Mouse (Mus musculus): ENCODE data around the gene Pianp. TPM values are rescaled to one million over a fixed set of nuclear protein-coding genes. Genes with fewer than 3 reads are reported as not detected.
"Not testable (repeated sequence)": the region's sequence is repeated elsewhere in the genome, so short reads cannot be mapped to it uniquely, and the experiment has no call there.

The Pianp gene
- polyA plus RNA-seq, 1 experiment from 2014 or later: 0.55 TPM

GRCm38 (mm10) chr6:125008586-125009128, 12.2 kb downstream of the Pianp start:
- H3K4me1 ChIP-seq (ENCODE audit: control insufficient read depth in 2 of 2, insufficient read depth in 2 of 2, low read length in 2 of 2): peaks cover 8 to 29% of the 10 kb centered on the region in 2 experiments
- H3K4me3 ChIP-seq (ENCODE audit: control insufficient read depth in 1 of 2, insufficient read depth in 1 of 2, low read depth in 1 of 2, low read length in 2 of 2): peak overlapping the region; percentile 44 to 82
- no peaks in the 10 kb centered on the region for H3K9me3 ChIP-seq (ENCODE audit: control insufficient read depth, low read length)
- no peaks in the 10 kb centered on the region for H3K27me3 ChIP-seq (ENCODE audit: control insufficient read depth, insufficient read depth, low read length)
- peak overlapping the region; percentile 34 to 98 for H3K27ac ChIP-seq (replicated peaks in 1 of 2; ENCODE audit: control insufficient read depth in 1 of 2, insufficient read depth in 1 of 2, low read depth in 2 of 2, low read length in 2 of 2)
- H3K9ac ChIP-seq (ENCODE audit: low read length): peak overlapping the region; percentile 95
- H3K4me2 ChIP-seq (ENCODE audit: low read length): peak overlapping the region; percentile 83
- peaks cover 31% of the 10 kb centered on the region for H3K36me3 ChIP-seq (ENCODE audit: control insufficient read depth, insufficient read depth, low read length)
- WGBS: under 1% methylated on average over 32 of the region's 34 CpGs
- peak; percentile 96 for ATAC-seq (ENCODE audit: insufficient number of reproducible peaks, insufficient read depth, low FRiP score, low read depth)

- peak within 1 kb of the TSS; percentile 83 for H3K4me2 ChIP-seq (ENCODE audit: low read length)
- peak within 1 kb of the TSS; percentile 83 to 98 for H3K27ac ChIP-seq (replicated peaks in 1 of 2; ENCODE audit: control insufficient read depth in 1 of 2, insufficient read depth in 1 of 2, low read depth in 2 of 2, low read length in 2 of 2)
- ATAC-seq (ENCODE audit: insufficient number of reproducible peaks, insufficient read depth, low FRiP score, low read depth): no peak
- H3K9me3 ChIP-seq (ENCODE audit: control insufficient read depth, low read length): no peaks in the 10 kb centered on the region
- peaks cover 34% of the 10 kb centered on the region for H3K36me3 ChIP-seq (ENCODE audit: control insufficient read depth, insufficient read depth, low read length)
- peak within 1 kb of the TSS; percentile 70 to 82 for H3K4me3 ChIP-seq (ENCODE audit: control insufficient read depth in 1 of 2, insufficient read depth in 1 of 2, low read depth in 1 of 2, low read length in 2 of 2)
- H3K27me3 ChIP-seq (ENCODE audit: control insufficient read depth, insufficient read depth, low read length): no peaks in the 10 kb centered on the region
- 0% methylated on average over 3 of the region's 3 CpGs for WGBS
- peaks cover 6 to 26% of the 10 kb centered on the region in 2 experiments; a peak in 3 of 4 replicates for H3K4me1 ChIP-seq (ENCODE audit: control insufficient read depth in 2 of 2, insufficient read depth in 2 of 2, low read length in 2 of 2)
- H3K9ac ChIP-seq (ENCODE audit: low read length): peak within 1 kb of the TSS; percentile 95
Observed at GRCm38 (mm10) chr6:125009129-125009180, 12.5 kb downstream of the Pianp start, which contains the start of gene Zfp384. TSS of gene Zfp384 (plus strand) at chr6:125009145.

GRCm38 (mm10) chr6:125009181-125010073, 12.9 kb downstream of the Pianp start:
- peak overlapping the region; percentile 83 to 98 for H3K27ac ChIP-seq (replicated peaks in 1 of 2; ENCODE audit: control insufficient read depth in 1 of 2, insufficient read depth in 1 of 2, low read depth in 2 of 2, low read length in 2 of 2)
- peaks cover 2 to 23% of the 10 kb centered on the region in 2 experiments; a peak in 3 of 4 replicates for H3K4me1 ChIP-seq (ENCODE audit: control insufficient read depth in 2 of 2, insufficient read depth in 2 of 2, low read length in 2 of 2)
- H3K4me2 ChIP-seq (ENCODE audit: low read length): peak overlapping the region; percentile 83
- peak overlapping the region; percentile 70 to 82 for H3K4me3 ChIP-seq (ENCODE audit: control insufficient read depth in 1 of 2, insufficient read depth in 1 of 2, low read depth in 1 of 2, low read length in 2 of 2)
- H3K9ac ChIP-seq (ENCODE audit: low read length): peak overlapping the region; percentile 95
- WGBS: under 1% methylated on average over 39 of the region's 78 CpGs
- H3K36me3 ChIP-seq (ENCODE audit: control insufficient read depth, insufficient read depth, low read length): peaks cover 38% of the 10 kb centered on the region
- H3K27me3 ChIP-seq (ENCODE audit: control insufficient read depth, insufficient read depth, low read length): no peaks in the 10 kb centered on the region
- peak; percentile 85 for ATAC-seq (ENCODE audit: insufficient number of reproducible peaks, insufficient read depth, low FRiP score, low read depth)
- H3K9me3 ChIP-seq (ENCODE audit: control insufficient read depth, low read length): no peaks in the 10 kb centered on the region

GRCm38 (mm10) chr6:125017682-125018081, 21.2 kb downstream of the Pianp start:
- Histone ChIP-seq H3K36me3 (ENCODE audit: control insufficient read depth, insufficient read depth, low read length) (peaks cover 84% of the 10 kb centered on the region), H3K27me3 (ENCODE audit: control insufficient read depth, insufficient read depth, low read length) (no peaks in the 10 kb centered on the region), H3K4me3 (ENCODE audit: control insufficient read depth in 1 of 2, insufficient read depth in 1 of 2, low read depth in 1 of 2, low read length in 2 of 2) (no peak overlapping the region), H3K4me1 (ENCODE audit: control insufficient read depth in 2 of 2, insufficient read depth in 2 of 2, low read length in 2 of 2) (no peaks in the 10 kb centered on the region), H3K9me3 (ENCODE audit: control insufficient read depth, low read length) (no peaks in the 10 kb centered on the region), H3K4me2 (ENCODE audit: low read length) (no peak overlapping the region), H3K9ac (ENCODE audit: low read length) (no peak overlapping the region), H3K27ac (replicated peaks in 1 of 2; ENCODE audit: control insufficient read depth in 1 of 2, insufficient read depth in 1 of 2, low read depth in 2 of 2, low read length in 2 of 2) (no peak overlapping the region)
- ATAC-seq (ENCODE audit: insufficient number of reproducible peaks, insufficient read depth, low FRiP score, low read depth): no peak
- 98% methylated on average over 3 of the region's 3 CpGs for WGBS

- not testable (repeated sequence) for H3K4me2 ChIP-seq (ENCODE audit: low read length); H3K4me1 ChIP-seq (ENCODE audit: control insufficient read depth in 2 of 2, insufficient read depth in 2 of 2, low read length in 2 of 2); H3K9ac ChIP-seq (ENCODE audit: low read length); H3K27me3 ChIP-seq (ENCODE audit: control insufficient read depth, insufficient read depth, low read length); ATAC-seq (ENCODE audit: insufficient number of reproducible peaks, insufficient read depth, low FRiP score, low read depth); H3K27ac ChIP-seq (replicated peaks in 1 of 2; ENCODE audit: control insufficient read depth in 1 of 2, insufficient read depth in 1 of 2, low read depth in 2 of 2, low read length in 2 of 2); H3K9me3 ChIP-seq (ENCODE audit: control insufficient read depth, low read length); H3K4me3 ChIP-seq (ENCODE audit: control insufficient read depth in 1 of 2, insufficient read depth in 1 of 2, low read depth in 1 of 2, low read length in 2 of 2)
- WGBS: 28% methylated on average over 7 of the region's 9 CpGs
- H3K36me3 ChIP-seq (ENCODE audit: control insufficient read depth, insufficient read depth, low read length): peaks cover 83% of the 10 kb centered on the region
Observed at GRCm38 (mm10) chr6:125030532-125030931, 34.0 kb downstream of the Pianp start.

- H3K36me3 ChIP-seq (ENCODE audit: control insufficient read depth, insufficient read depth, low read length): peaks cover 83% of the 10 kb centered on the region
- WGBS: 87% methylated on average over 16 of the region's 16 CpGs
- ATAC-seq (ENCODE audit: insufficient number of reproducible peaks, insufficient read depth, low FRiP score, low read depth): no peak
Observed at GRCm38 (mm10) chr6:125031604-125032003, 35.1 kb downstream of the Pianp start.

GRCm38 (mm10) chr6:125038666-125039065, 42.2 kb downstream of the Pianp start:
- Histone ChIP-seq H3K4me2 (ENCODE audit: low read length) (peak overlapping the region; percentile 79), H3K27ac (replicated peaks in 1 of 2; ENCODE audit: control insufficient read depth in 1 of 2, insufficient read depth in 1 of 2, low read depth in 2 of 2, low read length in 2 of 2) (peak overlapping the region in 1 of 2 experiments; percentile 71; a peak in 2 of 4 replicates), H3K4me3 (ENCODE audit: control insufficient read depth in 1 of 2, insufficient read depth in 1 of 2, low read depth in 1 of 2, low read length in 2 of 2) (peak overlapping the region in 1 of 2 experiments; percentile 57; a peak in 1 of 4 replicates), H3K36me3 (ENCODE audit: control insufficient read depth, insufficient read depth, low read length) (peaks cover 45% of the 10 kb centered on the region), H3K27me3 (ENCODE audit: control insufficient read depth, insufficient read depth, low read length) (no peaks in the 10 kb centered on the region), H3K4me1 (ENCODE audit: control insufficient read depth in 2 of 2, insufficient read depth in 2 of 2, low read length in 2 of 2) (peaks cover 5% of the 10 kb centered on the region in 2 experiments; a peak in 3 of 4 replicates), H3K9ac (ENCODE audit: low read length) (peak overlapping the region; percentile 64; the same call in 1 of the 2 replicates), H3K9me3 (ENCODE audit: control insufficient read depth, low read length) (no peaks in the 10 kb centered on the region)
- WGBS: 79% methylated on average over 4 of the region's 4 CpGs
- ATAC-seq (ENCODE audit: insufficient number of reproducible peaks, insufficient read depth, low FRiP score, low read depth): no peak

More at GRCm38 (mm10) chr6:125031604-125032003, 35.1 kb downstream of the Pianp start:
- Histone ChIP-seq H3K4me2 (ENCODE audit: low read length) (no peak overlapping the region), H3K9ac (ENCODE audit: low read length) (no peak overlapping the region), H3K4me1 (ENCODE audit: control insufficient read depth in 2 of 2, insufficient read depth in 2 of 2, low read length in 2 of 2) (no peaks in the 10 kb centered on the region), H3K4me3 (ENCODE audit: control insufficient read depth in 1 of 2, insufficient read depth in 1 of 2, low read depth in 1 of 2, low read length in 2 of 2) (no peak overlapping the region), H3K27ac (replicated peaks in 1 of 2; ENCODE audit: control insufficient read depth in 1 of 2, insufficient read depth in 1 of 2, low read depth in 2 of 2, low read length in 2 of 2) (no peak overlapping the region), H3K27me3 (ENCODE audit: control insufficient read depth, insufficient read depth, low read length) (no peaks in the 10 kb centered on the region), H3K9me3 (ENCODE audit: control insufficient read depth, low read length) (no peaks in the 10 kb centered on the region)
